Mouse (Mus musculus): ENCODE results near the gene Svs5. TPM values are rescaled to one million over a fixed set of nuclear protein-coding genes. Genes with fewer than 3 reads are reported as not detected.

The Svs5 gene
- polyA plus RNA-seq, 1 experiment from 2014 or later, result not detected

DNA sequence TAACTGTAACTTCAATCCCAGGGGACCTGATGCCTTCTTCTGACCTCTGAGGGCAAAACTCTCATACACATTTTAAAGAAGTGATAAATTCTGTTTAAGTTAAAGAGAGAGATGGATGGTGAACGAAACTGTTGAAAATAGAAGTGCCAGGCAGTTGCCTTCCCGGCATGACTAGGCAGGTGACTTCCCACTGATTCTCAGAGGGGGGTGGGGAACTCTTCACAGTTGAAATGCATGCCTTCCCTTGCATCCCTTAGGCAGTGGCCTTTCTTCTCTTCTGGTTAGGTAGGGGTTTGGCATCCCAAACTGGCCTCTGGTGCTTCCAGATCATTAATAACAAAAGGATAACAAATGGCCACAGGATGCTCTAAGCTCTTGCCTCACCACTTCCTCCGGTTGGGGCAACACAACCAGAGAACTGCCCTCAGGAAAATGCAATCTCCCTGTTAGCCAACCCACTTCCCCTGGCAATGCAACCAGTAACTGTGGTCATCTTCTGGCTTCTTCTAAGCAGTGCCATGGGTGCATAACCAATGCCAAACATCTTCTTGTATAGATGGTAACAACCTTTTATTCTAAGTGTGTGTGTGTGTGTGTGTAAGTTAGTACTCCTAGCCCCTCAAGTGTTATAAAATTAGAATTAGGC is 40.0 kb downstream of the Svs5 start:
- Histone ChIP-seq H3K9ac (ENCODE audit: low read depth, low read length) (no peak overlapping the region), H3K9me3 (ENCODE audit: control insufficient read depth, low read length) (no peaks in the 10 kb centered on the region), H3K4me2 (ENCODE audit: low read depth, low read length) (no peak overlapping the region), H3K4me1 (ENCODE audit: control insufficient read depth, insufficient read depth, low read length) (no peaks in the 10 kb centered on the region), H3K27me3 (replicated peaks; ENCODE audit: control insufficient read depth, insufficient read depth, low read length) (no peaks in the 10 kb centered on the region), H3K27ac (ENCODE audit: low read length) (no peak overlapping the region), H3K4me3 (ENCODE audit: low read length) (no peak overlapping the region), H3K36me3 (ENCODE audit: control insufficient read depth, insufficient read depth, low read length) (no peaks in the 10 kb centered on the region)
- 28% methylated on average over 3 of the region's 3 CpGs for WGBS
- ATAC-seq, result no peak

DNA sequence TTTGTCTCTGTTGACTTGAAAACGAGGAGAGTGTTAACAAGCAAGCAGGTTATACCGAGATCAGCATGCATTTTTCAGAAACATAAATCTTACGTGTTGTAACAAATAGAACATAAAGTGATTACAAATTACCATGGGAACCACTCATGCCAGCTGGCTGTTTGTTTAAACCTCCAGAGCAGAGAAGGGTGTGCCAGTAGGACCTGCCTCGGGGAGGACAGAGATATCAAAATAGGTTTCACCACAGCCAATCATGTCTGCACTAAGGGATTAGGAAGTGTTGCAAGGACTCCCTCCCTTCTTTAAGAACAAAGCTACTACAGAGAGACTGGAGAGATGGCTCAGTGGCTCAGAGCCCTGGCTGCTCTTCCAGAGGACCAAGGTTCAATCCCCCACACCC is 40.6 kb downstream of the Svs5 start:
- Histone ChIP-seq H3K9ac (ENCODE audit: low read depth, low read length) (no peak overlapping the region), H3K4me1 (ENCODE audit: control insufficient read depth, insufficient read depth, low read length) (no peaks in the 10 kb centered on the region), H3K4me3 (ENCODE audit: low read length) (no peak overlapping the region), H3K27ac (ENCODE audit: low read length) (no peak overlapping the region), H3K4me2 (ENCODE audit: low read depth, low read length) (no peak overlapping the region), H3K9me3 (ENCODE audit: control insufficient read depth, low read length) (no peaks in the 10 kb centered on the region), H3K27me3 (replicated peaks; ENCODE audit: control insufficient read depth, insufficient read depth, low read length) (no peaks in the 10 kb centered on the region), H3K36me3 (ENCODE audit: control insufficient read depth, insufficient read depth, low read length) (no peaks in the 10 kb centered on the region)
- WGBS, result 36% methylated on average over 4 of the region's 4 CpGs
- no peak for ATAC-seq

DNA sequence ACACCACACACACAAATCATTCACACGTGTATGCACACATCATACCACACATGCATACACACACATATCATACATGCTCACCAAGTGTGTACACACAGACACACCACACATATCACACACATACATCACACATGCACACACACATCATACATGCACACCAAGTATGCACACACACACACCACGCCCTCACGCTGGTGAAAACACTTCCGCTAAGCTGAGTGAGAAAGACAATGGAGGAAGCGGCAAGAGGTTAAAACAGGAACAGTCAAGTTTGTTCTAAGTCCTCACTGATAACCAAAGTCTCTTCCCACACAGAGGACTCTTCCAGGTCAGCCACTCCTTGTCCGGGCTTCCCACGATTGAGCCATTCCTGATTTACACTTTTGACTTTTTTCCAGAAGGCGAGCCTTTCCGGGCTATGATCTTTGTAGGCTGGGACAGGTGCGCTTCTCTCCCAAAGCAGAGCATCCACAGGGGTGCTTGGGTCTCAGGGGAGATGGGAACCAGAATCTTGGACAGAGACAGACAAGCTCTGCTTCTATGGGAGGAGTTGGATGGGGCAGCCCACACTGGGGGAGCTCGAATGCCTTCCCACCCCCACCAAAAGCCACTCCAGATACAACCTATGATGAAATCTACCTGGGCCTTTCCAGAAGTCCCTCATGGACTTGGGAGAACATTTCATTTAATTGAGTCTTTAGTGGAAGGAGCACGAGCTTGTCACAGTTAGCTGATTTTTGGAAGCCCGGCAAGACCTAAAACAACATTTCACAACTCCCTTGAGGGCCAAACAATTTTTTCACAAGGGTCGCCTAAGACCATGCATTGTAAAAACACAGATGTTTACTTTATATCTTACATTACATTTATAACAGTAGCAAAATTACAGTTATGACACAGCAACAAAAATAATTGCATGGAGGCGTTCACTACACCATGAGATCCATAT is 45.2 kb downstream of the Svs5 start:
- ATAC-seq, result no peak
- Histone ChIP-seq H3K9ac (ENCODE audit: low read depth, low read length) (no peak overlapping the region), H3K4me1 (ENCODE audit: control insufficient read depth, insufficient read depth, low read length) (no peaks in the 10 kb centered on the region), H3K36me3 (ENCODE audit: control insufficient read depth, insufficient read depth, low read length) (no peaks in the 10 kb centered on the region), H3K4me3 (ENCODE audit: low read length) (no peak overlapping the region), H3K27ac (ENCODE audit: low read length) (no peak overlapping the region), H3K4me2 (ENCODE audit: low read depth, low read length) (no peak overlapping the region), H3K9me3 (ENCODE audit: control insufficient read depth, low read length) (no peaks in the 10 kb centered on the region), H3K27me3 (replicated peaks; ENCODE audit: control insufficient read depth, insufficient read depth, low read length) (no peaks in the 10 kb centered on the region)
- 88% methylated on average over 15 of the region's 15 CpGs for WGBS

DNA sequence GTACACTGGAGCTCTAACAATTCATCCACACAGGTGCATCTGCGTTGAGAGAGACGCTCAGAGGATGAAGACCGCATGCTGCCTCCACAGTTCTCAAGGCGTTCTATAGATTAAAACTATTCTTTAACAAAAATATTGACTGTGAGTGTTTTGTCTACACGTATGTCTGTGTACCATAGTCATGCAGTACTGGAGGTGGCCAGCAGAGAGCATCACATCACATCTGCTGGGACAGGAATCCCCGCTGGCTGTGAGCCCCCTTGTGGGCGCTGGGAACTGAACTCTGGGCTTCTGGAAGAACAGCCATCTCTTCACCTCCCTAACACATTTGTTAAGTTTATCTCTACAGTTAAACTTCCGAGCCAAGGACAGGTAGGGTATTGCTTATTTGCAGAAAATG is 49.2 kb downstream of the Svs5 start:
- WGBS, result 73% methylated on average over 8 of the region's 8 CpGs
- H3K36me3 ChIP-seq (ENCODE audit: control insufficient read depth, insufficient read depth, low read length), result no peaks in the 10 kb centered on the region
- H3K27me3 ChIP-seq (replicated peaks; ENCODE audit: control insufficient read depth, insufficient read depth, low read length), result no peaks in the 10 kb centered on the region; the same call in 1 of the 2 replicates
- no peak for ATAC-seq
- H3K4me3 ChIP-seq (ENCODE audit: low read length), result no peak overlapping the region
- no peak overlapping the region for H3K4me2 ChIP-seq (ENCODE audit: low read depth, low read length)
- no peaks in the 10 kb centered on the region for H3K9me3 ChIP-seq (ENCODE audit: control insufficient read depth, low read length)
- no peak overlapping the region for H3K27ac ChIP-seq (ENCODE audit: low read length)
- no peaks in the 10 kb centered on the region; the same call in 1 of the 2 replicates for H3K4me1 ChIP-seq (ENCODE audit: control insufficient read depth, insufficient read depth, low read length)
- H3K9ac ChIP-seq (ENCODE audit: low read depth, low read length), result no peak overlapping the region

DNA sequence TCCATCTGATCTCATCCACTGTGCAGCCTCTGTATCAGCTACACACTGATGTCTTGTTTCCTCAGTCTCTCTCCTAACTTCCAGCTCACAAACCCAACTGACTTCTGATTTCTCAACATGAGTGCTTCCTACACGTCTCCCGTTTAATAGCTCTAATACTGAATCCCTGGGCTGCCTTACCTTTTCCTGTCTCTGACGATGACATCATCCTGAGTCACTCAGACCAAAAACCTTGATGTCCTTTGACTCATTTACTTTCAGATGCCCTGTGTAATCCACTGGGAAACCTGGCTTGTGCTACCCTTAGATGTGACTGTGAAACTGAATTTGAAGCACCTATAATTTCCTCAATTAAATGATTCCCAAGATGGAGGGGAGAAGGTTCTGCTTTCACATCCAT is 50.4 kb downstream of the Svs5 start:
- no peaks in the 10 kb centered on the region for H3K9me3 ChIP-seq (ENCODE audit: control insufficient read depth, low read length)
- ATAC-seq, result no peak
- no peak overlapping the region for H3K27ac ChIP-seq (ENCODE audit: low read length)
- H3K36me3 ChIP-seq (ENCODE audit: control insufficient read depth, insufficient read depth, low read length), result no peaks in the 10 kb centered on the region
- H3K4me3 ChIP-seq (ENCODE audit: low read length), result no peak overlapping the region
- no peak overlapping the region for H3K9ac ChIP-seq (ENCODE audit: low read depth, low read length)
- 72% methylated on average over 3 of the region's 3 CpGs for WGBS
- H3K27me3 ChIP-seq (replicated peaks; ENCODE audit: control insufficient read depth, insufficient read depth, low read length), result no peaks in the 10 kb centered on the region; the same call in 1 of the 2 replicates
- no peak overlapping the region for H3K4me2 ChIP-seq (ENCODE audit: low read depth, low read length)
- no peaks in the 10 kb centered on the region; the same call in 1 of the 2 replicates for H3K4me1 ChIP-seq (ENCODE audit: control insufficient read depth, insufficient read depth, low read length)

Small RNA genes lying within 50 kb of the gene (microRNA-seq; reads per million reads assigned to microRNA genes)
- not detected for gene Mir7678

Other genes with a start within 250 kb of the Svs5 start
- gene Kcns1, start 161.6 kb upstream of the Svs5 start, polyA plus RNA-seq (2015; fragmentation: Nextera tagmentation; extraction: Ambion mirVana), result 0.22 and 0.45 TPM in 2 replicates
- not detected in 2 replicates for gene Wfdc5, start 150.0 kb upstream of the Svs5 start, polyA plus RNA-seq (2015; fragmentation: Nextera tagmentation; extraction: Ambion mirVana)
- not detected in 2 replicates for gene Wfdc12, start 142.1 kb upstream of the Svs5 start, polyA plus RNA-seq (2015; fragmentation: Nextera tagmentation; extraction: Ambion mirVana)
- gene Wfdc15a, start 132.6 kb upstream of the Svs5 start, polyA plus RNA-seq (2015; fragmentation: Nextera tagmentation; extraction: Ambion mirVana), result not detected in 2 replicates
- gene Wfdc15b, start 111.1 kb upstream of the Svs5 start, polyA plus RNA-seq (2015; fragmentation: Nextera tagmentation; extraction: Ambion mirVana), result 19.6 and 23.4 TPM in 2 replicates
- gene Svs2, start 94.3 kb upstream of the Svs5 start, polyA plus RNA-seq (2015; fragmentation: Nextera tagmentation; extraction: Ambion mirVana), result not detected in 2 replicates
- not detected in 2 replicates for gene Svs3b, start 76.1 kb upstream of the Svs5 start, polyA plus RNA-seq (2015; fragmentation: Nextera tagmentation; extraction: Ambion mirVana)
- gene Svs4, start 54.3 kb upstream of the Svs5 start, polyA plus RNA-seq (2015; fragmentation: Nextera tagmentation; extraction: Ambion mirVana), result not detected in 2 replicates
- not detected in 2 replicates for gene Svs3a, start 43.5 kb upstream of the Svs5 start, polyA plus RNA-seq (2015; fragmentation: Nextera tagmentation; extraction: Ambion mirVana)
- gene Svs6, start 16.0 kb upstream of the Svs5 start, polyA plus RNA-seq (2015; fragmentation: Nextera tagmentation; extraction: Ambion mirVana), result not detected in 2 replicates
- 2.3 and 2.7 TPM in 2 replicates for gene Slpi, start 56.4 kb downstream of the Svs5 start, polyA plus RNA-seq (2015; fragmentation: Nextera tagmentation; extraction: Ambion mirVana)
- gene Rbpjl, start 70.4 kb downstream of the Svs5 start, polyA plus RNA-seq (2015; fragmentation: Nextera tagmentation; extraction: Ambion mirVana), result 25.1 and 25.4 TPM in 2 replicates
- gene Matn4, start 72.4 kb downstream of the Svs5 start, polyA plus RNA-seq (2015; fragmentation: Nextera tagmentation; extraction: Ambion mirVana), result 8.3 and 9.0 TPM in 2 replicates
- 130 and 138 TPM in 2 replicates for gene Sdc4, start 111.1 kb downstream of the Svs5 start, polyA plus RNA-seq (2015; fragmentation: Nextera tagmentation; extraction: Ambion mirVana)
- gene Sys1, start 124.2 kb downstream of the Svs5 start, polyA plus RNA-seq (2015; fragmentation: Nextera tagmentation; extraction: Ambion mirVana), result 54.0 and 56.4 TPM in 2 replicates
- 9.8 and 11.9 TPM in 2 replicates for gene Gm20458, start 128.2 kb downstream of the Svs5 start, polyA plus RNA-seq (2015; fragmentation: Nextera tagmentation; extraction: Ambion mirVana)
- gene Trp53tg5, start 141.0 kb downstream of the Svs5 start, polyA plus RNA-seq (2015; fragmentation: Nextera tagmentation; extraction: Ambion mirVana), result not detected in 2 replicates
- gene Dbndd2, start 153.4 kb downstream of the Svs5 start, polyA plus RNA-seq (2015; fragmentation: Nextera tagmentation; extraction: Ambion mirVana), result 16.0 and 16.4 TPM in 2 replicates
- gene Pigt, start 164.8 kb downstream of the Svs5 start, polyA plus RNA-seq (2015; fragmentation: Nextera tagmentation; extraction: Ambion mirVana), result 59.1 and 61.4 TPM in 2 replicates
- 36.8 and 42.4 TPM in 2 replicates for gene Wfdc2, start 229.7 kb downstream of the Svs5 start, polyA plus RNA-seq (2015; fragmentation: Nextera tagmentation; extraction: Ambion mirVana)
- gene Spint3, start 240.7 kb downstream of the Svs5 start, polyA plus RNA-seq (2015; fragmentation: Nextera tagmentation; extraction: Ambion mirVana), result not detected in 2 replicates